Mouse (Mus musculus) Patski (cell line): ENCODE measurements around the gene Kalrn. TPM values are rescaled to one million over a fixed set of nuclear protein-coding genes. Genes with fewer than 3 reads are reported as not detected.

Source experiments
- ATAC-seq: fragments of 100-300 bp; one replicate; pipeline ENCODE4 v1.8.0; 2021
- CTCF ChIA-PET: fragments of 350-600 bp; sonication (Branson Sonifier 250); formaldehyde crosslinking; loops from one replicate; lab custom pipeline; 2022; ENCODE audit warnings: inconsistent platforms; lab: Charles Lee
- POLR2A ChIA-PET: fragments of 350-600 bp; sonication (Branson Sonifier 250); formaldehyde crosslinking; loops from one replicate; lab custom pipeline; 2022; ENCODE audit warnings: antibody characterized with exemption, inconsistent platforms; lab: Charles Lee
- DNase-seq: peaks from one replicate; pipeline ENCODE4 v3.0.0-alpha.2; 2011; ENCODE audit warnings: low read depth, low spot score
- H3K27me3 ChIP-seq: fragments of 371-371 bp; one replicate; pipeline ENCODE4 v1.5.1; 2021
- CTCF ChIP-seq: fragments of 100-300 bp; IDR thresholded peaks from one replicate; pipeline ENCODE4 v1.5.1; 2021
- in situ Hi-C: fragments of 300-500 bp; cut with MboI; formaldehyde crosslinking; loops from 3 replicates; pipeline ENCODE4 v1.11.1; 2018; ENCODE audit warnings: low pct_unique_long_range_greater_than_20kb, mixed read lengths
- polyA plus RNA-seq: library from polyadenylated mRNA; unstranded; gene quantifications from one replicate; pipeline ENCODE4 v1.2.3, GENCODE M21; 2021

Kalrn gene
- polyA plus RNA-seq, 1 experiment from 2014 or later = 25.1 TPM

- TF ChIP-seq CTCF = no peak
- ATAC-seq = no peak
- no peaks in the 10 kb centered on the region for H3K27me3 ChIP-seq
- CTCF ChIA-PET = no interaction called here
- POLR2A ChIA-PET = no interaction called here
- DNase-seq = no peak
- in situ Hi-C loops = no loop called here
These were observed 312.1 kb downstream of the Kalrn start for GRCm38 (mm10) chr16:34260971-34261924.

- ATAC-seq = no peak
- no peaks in the 10 kb centered on the region for H3K27me3 ChIP-seq
- POLR2A ChIA-PET = no interaction called here
- in situ Hi-C loops = no loop called here
- no peak for TF ChIP-seq CTCF
- CTCF ChIA-PET = no interaction called here
- DNase-seq = no peak
These were observed 318.7 kb downstream of the Kalrn start for GRCm38 (mm10) chr16:34254646-34255022.

GRCm38 (mm10) chr16:34254002-34254645 is 319.2 kb downstream of the Kalrn start:
- in situ Hi-C loops = no loop called here
- CTCF ChIA-PET = no interaction called here
- TF ChIP-seq CTCF = no peak

GRCm38 (mm10) chr16:34252670-34253069 is 320.7 kb downstream of the Kalrn start:
- no peak for DNase-seq
- in situ Hi-C loops = no loop called here
- ChIA-PET CTCF (interaction anchor here (0.9 to 1.5 kb wide), 2 partner anchors 11 to 43 kb away, joined by 4 read pairs; no protein-coding TSS in a partner anchor), POLR2A (interaction anchor here (0.7 kb wide), 1 partner anchor 53 kb away, joined by 3 read pairs; no protein-coding TSS in a partner anchor)
- H3K27me3 ChIP-seq = no peaks in the 10 kb centered on the region
- TF ChIP-seq CTCF = no peak
- ATAC-seq = no peak

More at GRCm38 (mm10) chr16:34254002-34254645, 319.2 kb downstream of the Kalrn start:
- no peak for DNase-seq
- POLR2A ChIA-PET = no interaction called here
- H3K27me3 ChIP-seq = no peaks in the 10 kb centered on the region
- ATAC-seq = no peak

GRCm38 (mm10) chr16:34248256-34248655 is 325.1 kb downstream of the Kalrn start:
- TF ChIP-seq CTCF = no peak
- CTCF ChIA-PET = no interaction called here
- POLR2A ChIA-PET = interaction anchor here (1.1 kb wide), 1 partner anchor 8 kb away, joined by 4 read pairs; no protein-coding TSS in a partner anchor
- ATAC-seq = no peak
- in situ Hi-C loops = no loop called here
- no peak for DNase-seq
- H3K27me3 ChIP-seq = no peaks in the 10 kb centered on the region

GRCm38 (mm10) chr16:34241936-34242729 is 331.2 kb downstream of the Kalrn start:
- DNase-seq (no peak), ATAC-seq (no peak)
- in situ Hi-C loops = no loop called here
- TF ChIP-seq CTCF = no peak
- CTCF ChIA-PET = interaction anchor here (0.7 kb wide), 1 partner anchor 46 kb away, joined by 3 read pairs; no protein-coding TSS in a partner anchor
- H3K27me3 ChIP-seq = no peaks in the 10 kb centered on the region
- POLR2A ChIA-PET = no interaction called here

- in situ Hi-C loops = no loop called here
- no peak for TF ChIP-seq CTCF
- ATAC-seq = no peak
These were observed 333.7 kb downstream of the Kalrn start for GRCm38 (mm10) chr16:34239618-34240017.

GRCm38 (mm10) chr16:34236898-34237611 is 336.3 kb downstream of the Kalrn start:
- no peak for TF ChIP-seq CTCF
- no peaks in the 10 kb centered on the region for H3K27me3 ChIP-seq
- peak; percentile 71 for ATAC-seq
- in situ Hi-C loops = no loop called here
- DNase-seq = peak; percentile 19
- ChIA-PET POLR2A (no interaction called here), CTCF (no interaction called here)

More at GRCm38 (mm10) chr16:34239618-34240017, 333.7 kb downstream of the Kalrn start:
- ChIA-PET CTCF (no interaction called here), POLR2A (no interaction called here)
- H3K27me3 ChIP-seq = no peaks in the 10 kb centered on the region
- DNase-seq = no peak

- POLR2A ChIA-PET = interaction anchor here (1.1 kb wide), 1 partner anchor 11 kb away, joined by 4 read pairs; no protein-coding TSS in a partner anchor
- in situ Hi-C loops = no loop called here
These were observed 338.2 kb downstream of the Kalrn start for GRCm38 (mm10) chr16:34235086-34235485.

More at GRCm38 (mm10) chr16:34235086-34235485, 338.2 kb downstream of the Kalrn start:
- no peak for DNase-seq
- no peaks in the 10 kb centered on the region for H3K27me3 ChIP-seq
- no peak for ATAC-seq
- TF ChIP-seq CTCF = no peak
- CTCF ChIA-PET = no interaction called here
